Mouse (Mus musculus) T-helper 17 cell (primary cell): ENCODE results near the gene Slc8a2.

Experiments used
- in situ Hi-C, 2 experiments: fragments of 300-600 bp; cut with MboI, MseI; formaldehyde crosslinking; loops; 1 replicate in 1 of 2; 2 replicates in 1 of 2; pipeline ENCODE4 v1.15.1; 2025; ENCODE audit warnings: high pct_unique_total_duplicates in 2 of 2

Slc8a2 gene

DNA sequence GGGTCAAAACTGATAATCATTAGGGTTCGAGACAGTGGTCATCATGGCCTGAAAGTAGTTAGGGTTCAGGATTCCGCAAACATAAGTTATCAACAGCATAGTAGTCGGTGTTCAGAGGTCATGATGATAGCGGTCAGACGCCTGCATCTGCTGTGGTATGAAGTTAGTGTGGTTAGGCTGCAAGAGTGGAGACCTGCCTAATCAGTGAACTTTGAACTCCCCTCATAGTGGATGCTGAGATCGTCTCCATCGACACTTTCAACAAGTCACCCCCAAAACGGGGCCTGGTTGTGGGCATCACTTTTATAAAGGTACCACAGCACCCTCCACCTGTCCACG is 9.4 kb upstream of the Slc8a2 start:
- in situ Hi-C loops, result no loop called here

DNA sequence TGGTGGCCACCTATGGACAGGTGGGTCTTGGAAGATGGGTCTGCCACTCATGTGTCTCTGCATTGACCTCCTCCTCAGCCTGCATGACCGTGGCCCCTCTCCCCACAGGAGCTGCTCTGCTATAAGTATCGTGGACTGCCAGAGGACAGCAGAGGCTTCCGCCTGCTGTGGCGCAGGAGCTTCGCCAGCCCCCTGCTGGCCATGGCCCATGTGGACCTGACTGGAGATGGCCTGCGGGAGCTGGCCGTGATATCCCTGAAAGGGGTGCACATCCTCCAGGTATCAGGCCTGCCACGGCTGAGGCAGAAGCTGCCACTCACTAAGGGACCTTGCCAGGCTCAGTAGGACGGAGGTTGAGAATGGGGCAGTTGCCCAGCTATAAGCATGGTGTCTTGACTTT is 3.8 kb upstream of the Slc8a2 start:
- in situ Hi-C loops, result no loop called here

DNA sequence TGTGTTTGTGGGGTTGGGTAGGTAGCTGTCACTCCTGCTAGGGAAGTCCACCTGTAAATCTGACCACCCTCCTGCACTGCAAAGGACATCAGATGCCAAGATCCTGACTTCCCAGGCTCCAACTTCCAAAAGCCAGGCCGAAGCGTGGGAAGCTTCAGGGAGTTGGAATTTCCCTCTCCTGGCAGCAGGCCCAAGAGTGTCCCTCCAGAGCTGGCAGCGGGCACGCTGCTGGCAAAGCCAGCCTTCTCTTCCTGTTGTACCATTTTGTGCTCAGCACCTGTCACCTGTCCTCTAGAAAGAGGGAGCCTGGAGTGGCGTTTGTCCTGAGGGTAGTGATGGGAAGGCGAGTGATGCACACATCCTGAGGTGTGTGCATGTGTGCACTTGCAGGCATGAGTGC is 1.3 kb upstream of the Slc8a2 start:
- in situ Hi-C loops, result no loop called here

DNA sequence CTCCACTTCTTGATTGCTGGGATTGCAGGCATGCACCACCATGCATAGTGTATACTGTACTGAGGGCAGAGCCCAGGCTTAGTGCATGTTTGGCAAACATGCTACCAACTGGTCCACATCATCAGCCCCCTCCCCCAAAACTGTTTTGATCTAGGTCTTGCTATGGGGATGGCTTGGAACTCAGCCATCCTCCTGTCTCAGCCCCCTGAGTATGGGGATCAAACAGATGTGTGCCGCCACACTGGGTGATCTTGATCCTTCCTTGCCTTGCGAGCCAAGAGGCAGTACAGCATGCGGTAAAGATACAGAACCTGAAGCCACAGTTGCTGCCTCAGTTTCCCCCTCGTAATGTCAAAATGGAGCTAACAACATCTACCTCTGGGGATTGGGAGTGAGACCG is 727 bp upstream of the Slc8a2 start:
- in situ Hi-C loops, result no loop called here

DNA sequence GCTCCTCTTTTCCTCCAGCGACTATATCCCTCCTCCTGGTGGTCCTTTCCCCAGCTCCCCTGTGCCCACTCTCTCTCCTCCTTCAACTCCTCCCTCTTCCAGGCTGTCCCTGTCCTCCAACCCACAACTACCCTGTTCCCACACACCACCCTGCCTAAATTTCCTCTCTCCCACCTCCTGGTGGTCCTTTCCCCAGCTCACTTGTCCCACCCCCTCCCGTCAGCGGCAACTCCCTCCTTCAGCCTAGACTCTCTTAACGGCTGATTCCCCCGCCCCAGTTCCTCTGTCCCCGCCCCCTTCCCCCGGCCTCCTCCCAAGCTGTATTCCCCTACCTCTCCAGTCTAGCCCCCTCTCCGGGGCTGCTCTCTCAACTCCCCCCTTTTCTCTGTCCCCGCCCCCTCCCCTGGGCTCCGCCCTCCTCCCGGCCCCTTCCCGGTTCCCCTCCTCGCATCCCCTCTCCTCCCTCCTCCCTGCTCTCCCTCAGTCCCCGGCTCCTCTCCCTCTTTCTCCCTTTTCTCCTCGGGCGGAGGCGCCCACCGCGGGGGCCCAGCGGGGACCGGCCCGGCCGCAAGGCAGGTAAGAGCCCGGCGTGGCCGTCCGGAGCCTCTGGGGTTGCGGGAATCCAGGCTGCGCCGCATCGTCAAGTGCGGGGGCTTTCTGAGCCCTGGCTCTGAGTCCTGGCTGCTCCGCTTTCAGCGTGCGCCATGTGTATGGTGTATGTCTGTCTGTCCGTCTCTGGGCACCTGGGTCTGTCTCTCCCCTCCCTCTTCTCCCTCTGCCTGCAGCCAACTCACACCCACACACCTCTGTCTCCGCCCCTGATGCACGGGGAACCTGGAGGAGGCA is 443 bp downstream of the Slc8a2 start:
- in situ Hi-C loops, result no loop called here

DNA sequence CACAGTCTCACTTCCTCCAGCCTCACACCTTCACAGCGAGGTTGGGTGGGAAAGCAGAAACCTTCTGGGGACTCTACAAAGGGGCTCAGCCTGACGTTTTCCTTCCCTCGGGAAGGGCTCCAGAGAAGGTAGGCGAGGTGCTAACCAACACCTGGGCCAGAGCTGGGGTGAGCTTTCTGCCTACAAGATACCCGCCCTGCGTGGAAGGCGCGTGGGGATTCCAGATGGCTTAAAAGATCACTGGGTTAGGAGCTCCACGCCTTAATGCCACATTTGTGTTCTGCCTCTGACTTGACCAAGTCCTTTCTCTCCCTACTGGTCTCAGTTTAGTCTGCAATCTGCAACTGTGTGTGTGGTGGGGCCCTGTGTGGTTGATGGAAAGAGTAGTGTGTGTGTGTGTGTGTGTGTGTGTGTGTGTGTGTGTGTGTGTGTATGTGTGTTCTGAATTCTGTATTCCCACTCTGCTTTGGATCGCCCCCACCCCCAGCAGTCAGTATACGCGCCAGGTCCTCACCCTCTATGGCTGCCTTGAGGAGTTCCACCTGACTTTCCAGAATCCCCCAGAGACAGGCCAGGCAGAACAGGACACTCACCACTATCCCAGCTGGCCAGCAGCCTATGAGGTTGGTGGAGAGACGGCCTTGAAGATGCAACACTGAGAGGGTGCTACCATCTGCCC is 1.5 kb downstream of the Slc8a2 start:
- in situ Hi-C loops, result no loop called here

DNA sequence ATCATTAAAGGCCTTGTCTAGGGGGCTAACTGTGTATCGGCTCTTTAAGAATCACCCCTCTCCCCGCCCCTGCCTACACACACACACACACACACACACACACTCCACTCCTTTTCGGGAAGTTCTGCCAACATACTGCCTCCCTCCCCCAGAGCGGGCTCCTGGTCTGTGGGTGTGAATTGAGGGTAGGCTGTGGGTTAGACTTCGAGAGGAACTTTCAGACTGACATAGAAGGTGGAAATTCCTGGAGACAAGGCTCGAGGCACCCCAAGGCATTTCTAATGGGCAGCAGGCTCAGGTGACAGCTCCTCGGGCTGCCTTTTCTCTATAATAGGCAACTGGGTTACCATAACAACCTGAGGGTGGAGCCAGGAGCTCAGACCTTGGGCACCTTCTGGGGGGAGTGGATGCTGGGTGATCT is 2.5 kb downstream of the Slc8a2 start:
- in situ Hi-C loops, result no loop called here

DNA sequence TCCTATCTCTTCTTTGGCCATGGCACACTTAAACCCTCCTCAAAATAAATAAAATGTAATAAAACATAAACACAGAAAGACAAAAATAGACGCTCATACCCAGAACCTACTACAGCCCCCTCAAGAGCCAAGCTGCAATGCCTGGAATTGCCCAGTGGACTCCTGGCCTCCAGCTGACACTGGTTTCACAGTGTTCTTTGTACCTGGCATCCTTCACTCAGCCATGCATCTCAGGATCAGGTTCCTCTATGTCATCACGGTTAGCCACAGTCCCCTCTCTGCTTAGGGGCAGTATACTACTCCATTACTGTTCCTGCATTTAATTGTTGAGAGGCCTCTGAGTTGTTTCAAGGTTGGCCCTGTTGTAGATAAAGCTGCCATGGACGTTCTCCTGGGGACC is 3.3 kb downstream of the Slc8a2 start:
- in situ Hi-C loops, result no loop called here

DNA sequence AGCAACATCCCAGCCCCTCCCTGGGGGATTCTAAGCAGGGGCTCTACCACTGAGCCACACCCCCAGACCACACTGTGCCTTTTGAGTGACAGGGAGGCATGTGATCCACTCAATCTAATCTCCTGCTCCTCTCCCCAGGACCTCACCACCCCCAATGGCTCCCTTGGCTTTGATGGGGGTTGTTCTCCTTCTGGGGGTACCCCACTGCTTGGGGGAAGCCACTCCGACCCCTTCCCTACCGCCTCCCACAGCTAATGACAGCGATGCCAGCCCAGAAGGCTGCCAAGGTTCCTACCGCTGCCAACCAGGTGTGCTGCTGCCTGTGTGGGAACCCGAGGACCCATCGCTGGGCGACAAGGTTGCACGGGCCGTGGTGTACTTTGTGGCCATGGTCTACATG is 4.1 kb downstream of the Slc8a2 start:
- in situ Hi-C loops, result no loop called here

DNA sequence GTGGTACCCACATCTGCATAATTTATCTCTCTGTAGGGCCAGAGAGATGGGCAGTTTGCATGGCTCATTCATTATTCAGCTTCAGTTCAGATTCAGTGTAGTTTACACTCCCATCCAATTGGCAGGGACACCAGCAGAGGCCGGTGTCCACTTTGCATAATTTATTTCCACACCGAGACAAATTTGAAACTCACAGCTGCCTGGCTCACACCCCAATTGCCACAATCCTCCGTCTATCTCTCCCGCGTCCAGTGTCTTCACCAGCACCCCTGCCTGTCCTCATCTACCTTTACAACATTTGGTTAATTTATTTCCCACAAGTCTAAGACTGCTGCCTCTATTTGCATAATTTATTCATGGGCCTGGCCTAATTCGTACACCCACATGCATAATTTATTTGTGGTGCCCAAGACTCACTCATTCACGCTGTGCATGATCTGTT is 5.3 kb downstream of the Slc8a2 start:
- in situ Hi-C loops, result no loop called here

DNA sequence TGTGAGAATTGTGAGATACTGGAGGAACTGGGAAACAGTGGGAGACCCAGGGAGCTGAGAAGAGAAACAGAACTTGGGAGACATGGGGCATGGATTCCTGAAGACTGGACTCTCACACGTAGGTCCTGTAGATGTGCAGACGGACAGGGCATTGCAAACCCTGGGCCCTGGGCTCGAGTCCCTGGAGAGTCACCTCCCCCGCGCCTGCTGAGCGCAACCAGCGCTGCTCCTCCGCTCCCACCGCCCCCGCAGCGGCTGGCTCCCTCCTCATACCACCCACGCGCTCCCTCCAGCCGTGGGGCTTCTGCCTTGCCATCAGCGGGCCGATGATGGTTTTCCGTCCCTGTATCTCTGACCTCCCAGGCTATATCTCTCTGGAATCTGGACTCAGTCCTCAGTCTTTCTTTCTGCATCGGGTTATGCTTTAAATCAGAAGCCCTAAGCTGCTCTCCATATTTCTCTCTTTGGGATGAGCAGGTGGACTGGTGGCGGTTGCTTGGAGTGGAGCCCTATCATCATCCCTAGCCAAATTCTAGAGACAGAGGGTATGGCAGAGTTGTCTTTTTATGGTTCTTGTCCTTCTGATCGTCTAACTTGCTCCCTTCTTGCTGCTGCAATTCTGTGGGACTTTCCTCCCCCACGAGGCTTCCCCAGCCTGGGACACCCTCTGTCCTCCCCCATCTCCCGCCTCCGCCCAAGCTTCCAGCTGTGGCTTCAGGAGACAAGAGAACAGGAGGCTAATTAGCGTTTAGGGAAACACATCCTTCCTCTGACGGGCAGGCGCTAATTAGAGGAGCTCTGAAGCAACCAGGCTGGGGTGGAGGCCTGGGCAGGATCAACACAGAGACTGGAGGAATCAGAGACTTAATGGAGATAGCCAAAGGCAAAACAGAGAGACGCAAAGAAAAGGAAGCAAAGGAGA is 17.1 kb downstream of the Slc8a2 start:
- in situ Hi-C loops, result no loop called here

DNA sequence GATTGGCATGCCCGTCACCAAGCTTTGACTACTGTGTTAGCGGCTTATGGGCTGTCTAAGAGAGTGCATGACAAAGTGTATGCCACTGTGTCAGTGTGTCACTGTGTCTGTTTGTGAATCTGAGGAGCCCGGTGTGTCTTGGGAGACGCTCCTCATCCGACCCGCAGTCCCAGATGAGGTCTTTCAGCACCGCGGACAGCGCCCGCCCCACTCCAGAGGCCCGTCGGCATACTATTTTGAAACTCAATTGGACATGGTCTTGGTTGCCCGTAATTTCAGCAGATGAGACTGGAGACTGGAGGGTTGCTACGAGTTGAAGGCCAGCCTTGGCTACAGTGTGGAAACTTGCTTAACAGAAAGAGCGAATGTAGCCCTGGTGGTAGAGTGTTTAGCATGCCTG is 18.0 kb downstream of the Slc8a2 start:
- in situ Hi-C loops, result no loop called here

DNA sequence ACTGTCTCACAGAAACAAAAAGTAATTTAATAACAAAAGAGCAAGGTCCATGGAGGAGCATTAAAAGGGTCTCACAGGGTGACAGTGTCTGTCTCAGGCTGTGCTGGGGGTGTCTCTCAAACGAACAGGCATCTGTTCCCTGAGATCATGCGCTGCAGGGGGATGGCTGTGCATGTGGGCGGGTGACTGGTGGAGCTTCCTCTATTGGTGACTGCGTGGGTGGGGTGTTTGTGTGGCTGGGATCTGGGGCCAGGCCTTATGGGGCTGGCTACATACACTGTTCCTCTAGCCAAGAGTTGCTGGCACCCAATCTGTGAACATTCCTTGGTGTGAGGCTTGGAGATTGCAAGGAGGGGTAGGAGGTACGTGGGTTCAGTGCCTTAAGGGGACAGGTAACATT is 19.6 kb downstream of the Slc8a2 start:
- in situ Hi-C loops, result no loop called here

DNA sequence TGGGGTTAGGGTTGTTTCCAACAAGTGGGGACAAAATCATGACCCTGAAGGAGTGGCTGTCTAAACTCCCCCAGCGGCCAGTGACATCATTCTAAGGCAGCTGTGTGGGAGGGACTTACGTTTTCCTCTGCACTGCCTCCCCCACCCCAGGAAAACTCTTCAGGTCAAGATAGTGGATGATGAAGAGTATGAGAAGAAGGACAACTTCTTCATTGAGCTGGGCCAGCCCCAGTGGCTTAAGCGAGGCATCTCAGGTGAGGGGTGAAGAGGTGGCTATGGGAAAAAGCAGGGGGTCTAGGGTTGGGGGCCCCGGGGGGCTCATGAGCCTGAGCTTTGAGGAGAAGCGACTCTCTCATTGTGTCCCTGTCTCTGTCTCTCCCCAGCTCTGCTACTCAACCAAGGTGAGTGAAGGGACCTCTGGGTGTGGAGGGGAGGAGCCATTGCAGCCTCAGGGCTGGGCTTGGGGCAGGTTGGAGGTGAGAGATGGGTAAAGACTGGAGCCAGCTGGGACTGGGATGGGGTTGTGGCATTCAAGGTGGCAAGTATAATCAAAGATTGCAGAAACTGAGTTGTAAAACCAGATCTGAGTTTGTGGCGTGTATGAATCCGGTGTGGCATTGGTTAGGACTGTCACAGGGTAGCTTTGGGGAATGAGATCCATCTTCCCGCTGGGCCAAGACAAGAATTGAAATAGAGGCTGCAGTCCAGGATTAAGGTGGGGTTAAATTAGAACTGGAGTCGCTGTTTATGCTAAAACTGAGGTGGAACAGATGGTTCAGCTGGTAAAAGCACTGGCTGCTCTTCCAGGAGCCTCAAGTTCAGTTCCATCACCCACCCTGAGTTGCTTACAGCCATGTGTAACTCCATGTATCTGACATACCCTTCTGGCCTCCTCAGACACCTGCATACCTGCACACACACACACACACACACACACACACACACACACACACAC is 20.8 kb downstream of the Slc8a2 start:
- in situ Hi-C loops, result loop anchor here in 1 of 2 experiments (5.0 kb wide), 1 partner anchor 168 kb away; no protein-coding TSS in a partner anchor

DNA sequence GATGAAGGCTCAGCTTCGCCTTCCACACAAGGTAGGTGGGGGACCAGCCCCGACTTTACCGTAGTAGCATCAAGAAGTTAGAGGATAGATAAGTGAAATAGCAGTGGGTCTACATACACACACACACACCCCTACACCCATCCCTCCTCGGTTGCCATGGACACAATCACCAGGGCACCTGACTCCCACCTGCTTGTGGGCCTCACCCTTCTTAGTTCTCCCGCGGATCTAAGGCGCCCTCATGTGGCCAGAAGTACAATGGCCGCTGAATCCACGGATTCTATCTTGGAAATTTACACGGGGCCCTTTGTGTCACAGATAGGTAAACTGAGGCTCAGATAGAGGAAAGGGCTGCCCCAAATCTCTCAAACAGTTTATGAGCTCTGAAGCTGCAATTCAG is 23.9 kb downstream of the Slc8a2 start:
- in situ Hi-C loops, result loop anchor here in 1 of 2 experiments (5.0 kb wide), 1 partner anchor 171 kb away; no protein-coding TSS in a partner anchor

DNA sequence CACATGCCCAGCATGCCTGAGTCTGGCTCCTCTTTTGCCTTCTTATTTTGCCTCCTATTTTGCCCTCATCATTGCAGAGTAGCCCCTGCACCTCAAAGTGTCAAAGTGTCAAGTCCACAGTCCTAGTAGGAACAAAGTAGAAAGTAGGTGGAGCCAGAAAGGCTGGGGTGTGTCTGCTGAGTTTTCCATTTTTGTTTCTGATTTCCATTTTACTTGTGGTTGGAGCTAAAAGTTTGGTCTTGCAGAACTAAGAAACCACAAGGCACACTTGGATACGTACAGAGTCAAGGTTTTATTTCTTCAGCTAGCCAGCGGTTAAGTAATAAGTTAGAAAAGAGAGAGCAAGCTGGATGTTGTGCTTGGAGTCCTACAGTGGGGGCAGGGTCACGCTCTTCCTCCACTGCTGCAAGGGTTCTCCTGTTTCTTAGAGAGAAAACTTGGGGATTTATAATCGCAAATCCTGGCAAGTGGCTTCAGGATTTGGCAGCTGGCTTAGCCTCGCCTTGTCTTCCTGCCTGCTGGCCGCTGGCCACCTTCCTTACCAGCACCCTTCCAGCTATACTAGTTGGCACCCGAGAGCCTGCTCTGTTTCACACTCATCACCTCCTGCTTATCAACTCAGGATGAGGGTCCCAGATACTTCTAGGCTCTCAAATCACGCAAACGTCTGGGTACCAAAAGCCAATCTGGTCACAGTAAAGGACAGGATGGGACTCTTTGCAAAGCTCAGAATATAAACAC is 25.7 kb downstream of the Slc8a2 start:
- in situ Hi-C loops, result no loop called here

DNA sequence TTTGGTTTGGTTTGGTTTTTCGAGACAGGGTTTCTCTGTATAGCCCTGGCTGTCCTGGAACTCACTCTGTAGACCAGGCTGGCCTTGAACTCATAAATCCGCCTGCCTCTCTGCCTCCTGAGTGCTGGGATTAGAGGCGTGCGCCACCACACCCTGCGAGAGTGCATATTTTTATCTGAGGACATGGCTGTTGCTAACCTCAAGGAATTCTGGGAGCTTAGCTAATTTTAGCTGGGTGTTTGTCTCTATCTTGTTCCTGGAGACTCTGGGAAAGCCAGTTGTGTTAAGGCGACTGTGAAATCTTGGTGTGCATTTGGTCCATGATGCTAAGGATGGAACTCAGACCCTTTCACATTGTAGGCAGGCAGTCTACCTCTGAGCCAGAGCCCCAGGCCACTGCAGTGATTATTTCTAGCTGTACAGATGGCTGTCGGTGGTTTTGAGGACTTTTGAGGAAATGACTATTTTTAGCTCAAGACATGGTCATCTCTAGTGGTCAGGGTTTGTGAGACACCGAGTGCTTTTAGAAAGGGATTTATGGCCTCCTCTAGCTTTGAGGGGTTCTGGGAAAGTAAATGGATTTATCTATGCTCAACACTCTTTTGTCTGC is 26.6 kb downstream of the Slc8a2 start:
- in situ Hi-C loops, result no loop called here

DNA sequence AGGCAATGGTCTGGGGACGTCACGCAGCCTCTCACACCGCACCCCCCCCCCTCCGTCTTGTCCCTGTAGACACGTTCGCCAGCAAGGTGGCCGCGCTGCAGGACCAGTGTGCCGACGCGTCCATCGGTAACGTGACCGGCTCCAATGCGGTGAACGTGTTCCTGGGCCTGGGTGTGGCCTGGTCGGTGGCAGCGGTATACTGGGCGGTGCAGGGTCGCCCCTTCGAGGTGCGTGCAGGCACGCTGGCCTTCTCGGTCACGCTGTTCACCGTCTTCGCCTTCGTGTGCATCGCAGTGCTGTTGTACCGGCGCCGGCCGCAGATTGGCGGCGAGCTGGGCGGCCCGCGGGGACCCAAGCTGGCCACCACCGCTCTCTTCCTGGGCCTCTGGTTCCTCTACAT is 29.1 kb downstream of the Slc8a2 start:
- in situ Hi-C loops, result no loop called here

DNA sequence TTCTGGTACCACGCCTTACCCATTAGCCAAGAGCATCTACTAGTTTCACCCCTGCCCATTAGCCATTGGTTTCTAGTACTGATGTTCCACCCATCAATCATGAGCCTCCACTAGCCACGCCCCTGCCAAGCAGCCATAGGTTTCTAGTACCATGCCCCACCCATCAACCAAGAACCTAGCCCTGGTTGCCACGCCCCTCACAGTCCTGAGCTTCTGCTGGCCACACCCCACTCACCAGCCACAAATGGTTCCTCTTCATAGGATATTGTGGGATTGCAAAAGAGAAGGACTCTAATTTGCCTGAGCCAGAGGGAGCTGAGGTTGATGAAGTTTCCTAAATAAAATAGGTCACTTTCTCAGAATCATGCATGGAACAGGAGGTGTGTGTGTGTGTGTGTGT is 31.1 kb downstream of the Slc8a2 start:
- in situ Hi-C loops, result no loop called here

DNA sequence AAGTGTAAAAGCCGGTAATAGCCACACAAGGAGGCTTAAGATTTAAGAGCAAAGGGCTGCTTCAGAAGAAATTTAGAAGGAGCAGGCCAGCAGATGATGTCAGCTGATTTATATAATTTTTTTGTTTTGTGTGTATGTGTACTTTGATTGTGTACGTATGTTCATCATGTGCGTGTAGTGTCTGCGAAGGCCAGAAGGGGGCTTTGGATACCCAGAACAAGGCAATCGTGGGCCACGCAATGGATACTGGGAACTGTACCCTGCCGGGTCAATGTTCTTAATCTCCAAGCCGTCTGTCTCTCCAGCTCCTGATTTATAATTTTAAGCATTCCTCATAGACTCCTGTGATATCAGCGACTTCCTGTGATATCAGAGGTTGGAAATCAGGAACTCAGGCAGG is 31.7 kb downstream of the Slc8a2 start:
- in situ Hi-C loops, result no loop called here
